Mouse (Mus musculus): ENCODE measurements at regions not wholly inside any gene's neighbourhood (a gene's known extent, or its start where the extent isn't known, plus 50 kb on each side); places are given as distances from the start of the nearest gene placed in this dataset.
A peak's percentile ranks its signal among the peaks of the same experiment; 100 is the strongest.

GRCm38 (mm10) chr3:52188303-52188702 lies 79.8 kb upstream of the Foxo1 start:
- TF ChIP-seq CTCF (IDR thresholded peaks at IDR 0.05; ENCODE audit: borderline replicate concordance, insufficient read depth, low read depth, low read length) (no peak), POLR2A (IDR thresholded peaks at IDR 0.05; ENCODE audit: borderline replicate concordance, insufficient read depth, low read length) (no peak)
- Histone ChIP-seq H3K27ac (ENCODE audit: insufficient read depth, low read length) (no peak overlapping the region), H3K27me3 (ENCODE audit: control insufficient read depth, insufficient read depth, low read length) (no peaks in the 10 kb centered on the region), H3K4me3 (replicated peaks; ENCODE audit: insufficient read depth, low read depth, low read length) (no peak overlapping the region), H3K4me1 (ENCODE audit: control insufficient read depth, insufficient read depth, low read length) (no peaks in the 10 kb centered on the region)
- no peak for DNase-seq
- 84% methylated on average over 6 of the region's 6 CpGs for WGBS

DNA sequence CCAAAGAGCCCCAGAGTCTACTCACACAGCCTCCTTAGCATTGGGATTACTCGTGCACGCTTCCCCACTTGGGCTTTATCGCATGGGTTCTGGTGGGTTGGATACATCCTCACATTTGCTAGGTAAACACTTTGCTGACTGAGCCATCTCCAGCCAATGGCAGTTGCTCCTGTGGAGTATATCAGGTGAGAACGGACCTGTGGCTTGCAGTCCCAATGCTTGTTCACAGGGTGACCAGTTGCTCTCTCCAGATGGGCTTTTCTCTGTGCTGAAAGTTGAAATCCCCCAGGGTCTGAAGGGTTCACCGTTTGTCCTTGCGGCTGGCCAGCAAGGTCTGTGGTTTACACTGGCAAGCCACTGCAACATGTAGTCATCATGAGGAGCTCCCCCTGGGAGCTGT lies 79.1 kb upstream of the Foxo1 start:
- Histone ChIP-seq H3K4me1 (ENCODE audit: control insufficient read depth, insufficient read depth, low read length) (no peaks in the 10 kb centered on the region), H3K4me3 (replicated peaks; ENCODE audit: insufficient read depth, low read depth, low read length) (no peak overlapping the region), H3K27ac (ENCODE audit: insufficient read depth, low read length) (no peak overlapping the region), H3K27me3 (ENCODE audit: control insufficient read depth, insufficient read depth, low read length) (no peaks in the 10 kb centered on the region)
- no peak for DNase-seq
- TF ChIP-seq CTCF (IDR thresholded peaks at IDR 0.05; ENCODE audit: borderline replicate concordance, insufficient read depth, low read depth, low read length), result no peak
- TF ChIP-seq POLR2A (IDR thresholded peaks at IDR 0.05; ENCODE audit: borderline replicate concordance, insufficient read depth, low read length), result no peak
- 87% methylated on average over 6 of the region's 6 CpGs for WGBS

DNA sequence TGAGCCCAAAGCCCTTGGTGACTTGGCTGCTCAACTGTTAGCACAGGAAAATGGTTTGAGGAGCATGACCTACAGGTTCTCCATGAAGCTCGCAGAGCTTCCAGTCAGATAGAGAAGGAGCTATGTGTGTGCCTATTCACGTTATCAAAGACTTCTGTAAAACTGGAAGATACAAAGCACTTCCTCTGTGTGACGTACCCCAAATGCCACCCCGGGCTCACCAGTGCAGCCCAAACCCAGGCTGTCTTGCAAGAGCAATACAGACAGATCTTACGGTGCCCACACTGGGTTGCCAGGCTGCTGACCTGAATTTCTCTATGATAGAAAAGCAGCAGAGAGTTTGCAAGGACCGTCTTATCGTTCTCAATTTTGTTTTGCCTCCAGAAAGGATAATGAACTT lies 78.1 kb upstream of the Foxo1 start:
- Histone ChIP-seq H3K4me3 (replicated peaks; ENCODE audit: insufficient read depth, low read depth, low read length) (no peak overlapping the region), H3K4me1 (ENCODE audit: control insufficient read depth, insufficient read depth, low read length) (no peaks in the 10 kb centered on the region), H3K27ac (ENCODE audit: insufficient read depth, low read length) (no peak overlapping the region), H3K27me3 (ENCODE audit: control insufficient read depth, insufficient read depth, low read length) (no peaks in the 10 kb centered on the region)
- TF ChIP-seq POLR2A (IDR thresholded peaks at IDR 0.05; ENCODE audit: borderline replicate concordance, insufficient read depth, low read length) (no peak), CTCF (IDR thresholded peaks at IDR 0.05; ENCODE audit: borderline replicate concordance, insufficient read depth, low read depth, low read length) (no peak)
- WGBS, result 84% methylated on average over 7 of the region's 7 CpGs
- DNase-seq, result no peak

DNA sequence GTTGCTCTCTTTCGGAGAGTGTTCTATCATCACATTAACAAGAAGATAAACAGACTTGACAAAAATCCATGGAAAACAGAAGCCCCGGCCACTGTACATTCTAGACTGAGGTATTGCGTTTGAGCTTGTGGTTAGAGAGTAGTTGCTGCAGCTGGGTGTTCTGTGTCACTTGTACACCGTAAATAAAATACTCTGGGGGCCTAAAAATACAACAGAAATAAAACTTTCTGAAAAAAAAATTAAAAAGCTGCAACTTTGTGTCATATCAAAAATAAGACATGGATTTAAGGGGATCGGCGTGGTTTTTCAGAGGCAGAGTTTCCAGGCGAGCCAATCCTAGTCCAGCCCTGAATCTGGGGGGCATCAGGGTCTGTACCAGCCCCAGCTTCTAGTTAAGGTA lies 75.1 kb upstream of the Foxo1 start:
- 87% methylated on average over 7 of the region's 7 CpGs for WGBS
- no peak for DNase-seq
- peaks cover 5% of the 10 kb centered on the region for H3K4me1 ChIP-seq (ENCODE audit: control insufficient read depth, insufficient read depth, low read length)
- no peak overlapping the region for H3K4me3 ChIP-seq (replicated peaks; ENCODE audit: insufficient read depth, low read depth, low read length)
- no peak for TF ChIP-seq CTCF (IDR thresholded peaks at IDR 0.05; ENCODE audit: borderline replicate concordance, insufficient read depth, low read depth, low read length)
- no peak for TF ChIP-seq POLR2A (IDR thresholded peaks at IDR 0.05; ENCODE audit: borderline replicate concordance, insufficient read depth, low read length)
- no peaks in the 10 kb centered on the region for H3K27me3 ChIP-seq (ENCODE audit: control insufficient read depth, insufficient read depth, low read length)
- H3K27ac ChIP-seq (ENCODE audit: insufficient read depth, low read length), result no peak overlapping the region

- Histone ChIP-seq H3K27ac (ENCODE audit: insufficient read depth, low read length) (no peak overlapping the region), H3K4me3 (replicated peaks; ENCODE audit: insufficient read depth, low read depth, low read length) (no peak overlapping the region), H3K4me1 (ENCODE audit: control insufficient read depth, insufficient read depth, low read length) (peaks cover 5% of the 10 kb centered on the region), H3K27me3 (ENCODE audit: control insufficient read depth, insufficient read depth, low read length) (no peaks in the 10 kb centered on the region)
- no peak for DNase-seq
- 91% methylated on average over 10 of the region's 10 CpGs for WGBS
- TF ChIP-seq POLR2A (IDR thresholded peaks at IDR 0.05; ENCODE audit: borderline replicate concordance, insufficient read depth, low read length) (no peak), CTCF (IDR thresholded peaks at IDR 0.05; ENCODE audit: borderline replicate concordance, insufficient read depth, low read depth, low read length) (no peak)
Measured at GRCm38 (mm10) chr3:52194216-52194615, 73.9 kb upstream of the Foxo1 start.

- WGBS, result 92% methylated on average over 3 of the region's 3 CpGs
- no peaks in the 10 kb centered on the region for H3K27me3 ChIP-seq (ENCODE audit: control insufficient read depth, insufficient read depth, low read length)
- no peak overlapping the region for H3K27ac ChIP-seq (ENCODE audit: insufficient read depth, low read length)
- no peak for DNase-seq
- no peak overlapping the region for H3K4me3 ChIP-seq (replicated peaks; ENCODE audit: insufficient read depth, low read depth, low read length)
- TF ChIP-seq CTCF (IDR thresholded peaks at IDR 0.05; ENCODE audit: borderline replicate concordance, insufficient read depth, low read depth, low read length) (no peak), POLR2A (IDR thresholded peaks at IDR 0.05; ENCODE audit: borderline replicate concordance, insufficient read depth, low read length) (no peak)
- H3K4me1 ChIP-seq (ENCODE audit: control insufficient read depth, insufficient read depth, low read length), result peaks cover 5% of the 10 kb centered on the region
Measured at GRCm38 (mm10) chr3:52195486-52195885, 72.7 kb upstream of the Foxo1 start.

GRCm38 (mm10) chr3:52196047-52196935 lies 71.8 kb upstream of the Foxo1 start:
- TF ChIP-seq CTCF (IDR thresholded peaks at IDR 0.05; ENCODE audit: borderline replicate concordance, insufficient read depth, low read depth, low read length) (peak; percentile 90), POLR2A (IDR thresholded peaks at IDR 0.05; ENCODE audit: borderline replicate concordance, insufficient read depth, low read length) (no peak)
- peak overlapping the region; percentile 81 for H3K4me3 ChIP-seq (replicated peaks; ENCODE audit: insufficient read depth, low read depth, low read length)
- peaks cover 5% of the 10 kb centered on the region for H3K4me1 ChIP-seq (ENCODE audit: control insufficient read depth, insufficient read depth, low read length)
- H3K27me3 ChIP-seq (ENCODE audit: control insufficient read depth, insufficient read depth, low read length), result no peaks in the 10 kb centered on the region
- peak; percentile 83 to 86 for DNase-seq
- peak overlapping the region; percentile 68 for H3K27ac ChIP-seq (ENCODE audit: insufficient read depth, low read length)
- WGBS, result 1% methylated on average over 32 of the region's 39 CpGs

DNA sequence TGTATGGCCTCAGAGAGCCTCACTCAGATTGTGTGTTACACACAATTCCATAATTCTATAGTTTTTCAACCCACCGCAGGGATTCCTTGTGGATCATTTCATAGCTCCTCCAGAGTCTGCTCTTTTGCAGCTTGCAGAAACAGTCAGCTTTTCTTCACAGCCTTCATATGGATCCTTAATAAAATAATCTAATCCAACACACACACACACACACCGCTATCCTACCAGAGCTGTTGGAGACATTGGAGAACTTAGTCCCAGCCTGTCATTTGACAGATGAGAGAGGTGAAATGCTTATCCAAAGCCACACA lies 71.2 kb upstream of the Foxo1 start:
- Histone ChIP-seq H3K27me3 (ENCODE audit: control insufficient read depth, insufficient read depth, low read length) (no peaks in the 10 kb centered on the region), H3K4me1 (ENCODE audit: control insufficient read depth, insufficient read depth, low read length) (peaks cover 5% of the 10 kb centered on the region), H3K27ac (ENCODE audit: insufficient read depth, low read length) (no peak overlapping the region), H3K4me3 (replicated peaks; ENCODE audit: insufficient read depth, low read depth, low read length) (no peak overlapping the region)
- no peak for TF ChIP-seq CTCF (IDR thresholded peaks at IDR 0.05; ENCODE audit: borderline replicate concordance, insufficient read depth, low read depth, low read length)
- no peak for TF ChIP-seq POLR2A (IDR thresholded peaks at IDR 0.05; ENCODE audit: borderline replicate concordance, insufficient read depth, low read length)
- WGBS, result 65% methylated on average over 2 of the region's 2 CpGs
- DNase-seq, result no peak

Measured in cerebellum, adult 2 months (tissue).